ENCODE assay signal across 19 mouse cellular contexts in the genomic region with DNA sequence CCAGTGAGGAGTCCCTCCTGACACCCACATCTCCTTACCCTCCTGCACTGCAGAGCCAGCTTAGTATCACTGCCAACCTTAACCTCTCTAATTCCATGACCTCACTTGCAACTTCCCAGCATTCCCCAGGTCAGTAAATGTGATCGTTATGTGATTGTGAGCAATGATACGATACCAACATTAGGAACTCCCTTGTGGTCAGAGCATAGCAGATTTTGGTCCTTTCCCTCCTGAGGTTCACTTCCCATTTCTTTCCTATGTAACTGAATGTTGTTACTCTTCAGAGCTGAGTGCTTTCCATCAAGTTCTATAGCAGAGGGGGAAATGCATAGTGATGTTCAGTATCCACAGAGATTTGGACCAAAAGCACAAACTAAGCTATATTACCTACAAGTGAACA. TPM values are rescaled to one million over a fixed set of nuclear protein-coding genes. Genes with fewer than 3 reads are reported as not detected.
"Had no signal": no experiment of that assay in that cellular context is flagged by ENCODE, and none has a peak within 500 bp of the region (broad histone marks: within the 10 kb centered on the region; RNA-seq: fewer than 3 reads in every experiment).

No protein-coding gene starts in this region.

- ATAC-seq: hindbrain, postnatal 0 days; intestine, embryonic 16.5 days; liver, embryonic 12.5 days had no signal

- DNase-seq: gastrocnemius, postnatal 14 days; gastrocnemius, postnatal 36 days; heart, adult 18-20 months; heart, postnatal 10 days; heart, postnatal 36 days; kidney, adult 11 months; kidney, adult 2 months; kidney, adult 9 months; kidney, postnatal 14 days; kidney, postnatal 36 days; layer of hippocampus, adult 9-11 months; layer of hippocampus, postnatal 36 days; left cerebral cortex, postnatal 4 days had no signal

RNA-seq across cellular contexts. Expression of a gene that starts 39.9 kb away (rescaled TPM):
- total RNA-seq: heart, adult 18-20 months; layer of hippocampus, adult 18-20 months; left cerebral cortex, adult 18-20 months; left cerebral cortex, postnatal 25 days; left cerebral cortex, postnatal 4 days had no signal

RNA-seq across cellular contexts. Expression of a gene that starts 46.8 kb away (rescaled TPM):
- total RNA-seq: hindbrain, postnatal 0 days had no signal
